Mouse (Mus musculus) B cell, adult 2 months (primary cell): ENCODE data around the gene Slc25a27.

Source experiments
- DNase-seq, 2 experiments: peaks; one replicate each; pipeline ENCODE4 v3.0.0; 2022

Slc25a27 gene

GRCm38 (mm10) chr17:43666576-43667289 lies at the start of gene Slc25a27:
Gene Slc25a27, minus strand, starts transcription at chr17:43667214.
- peak; percentile 88 to 89 for DNase-seq

- DNase-seq: no peak
These were observed 49.6 kb upstream of the Slc25a27 start for GRCm38 (mm10) chr17:43716601-43717000.

GRCm38 (mm10) chr17:43714191-43714590 lies 47.2 kb upstream of the Slc25a27 start:
- DNase-seq: no peak

- no peak for DNase-seq
These were observed 44.7 kb upstream of the Slc25a27 start for GRCm38 (mm10) chr17:43711557-43712352.

GRCm38 (mm10) chr17:43707254-43707653 lies 40.2 kb upstream of the Slc25a27 start:
- DNase-seq: no peak

GRCm38 (mm10) chr17:43706749-43707148 lies 39.7 kb upstream of the Slc25a27 start:
- no peak for DNase-seq

GRCm38 (mm10) chr17:43704216-43704930 lies 37.4 kb upstream of the Slc25a27 start:
- DNase-seq: no peak

GRCm38 (mm10) chr17:43701060-43701459 lies 34.0 kb upstream of the Slc25a27 start:
- peak; percentile 61 to 69 for DNase-seq

GRCm38 (mm10) chr17:43698997-43699649 lies 32.1 kb upstream of the Slc25a27 start:
- peak; percentile 83 to 84 for DNase-seq

GRCm38 (mm10) chr17:43689591-43689990 lies 22.6 kb upstream of the Slc25a27 start:
- DNase-seq: no peak

- DNase-seq: no peak
These were observed 17.6 kb upstream of the Slc25a27 start for GRCm38 (mm10) chr17:43684638-43685037.

GRCm38 (mm10) chr17:43684086-43684485 lies 17.1 kb upstream of the Slc25a27 start:
- no peak for DNase-seq

- peak; percentile 24 to 27 for DNase-seq
These were observed 10.3 kb upstream of the Slc25a27 start for GRCm38 (mm10) chr17:43677317-43677716.

- DNase-seq: peak; percentile 7 to 12
These were observed 9.2 kb upstream of the Slc25a27 start for GRCm38 (mm10) chr17:43676241-43676640.

- DNase-seq: no peak
These were observed 8.2 kb upstream of the Slc25a27 start for GRCm38 (mm10) chr17:43675228-43675627.

- no peak for DNase-seq
These were observed 4.9 kb upstream of the Slc25a27 start for GRCm38 (mm10) chr17:43671907-43672306.

GRCm38 (mm10) chr17:43669145-43669695 lies 2.2 kb upstream of the Slc25a27 start:
- DNase-seq: no peak

- DNase-seq: no peak
These were observed 353 bp upstream of the Slc25a27 start, which contains the start of gene Cyp39a1 for GRCm38 (mm10) chr17:43667290-43667843. Gene Cyp39a1, plus strand, starts transcription at chr17:43667425.

GRCm38 (mm10) chr17:43651314-43652046 lies 15.5 kb downstream of the Slc25a27 start:
- no peak for DNase-seq

- DNase-seq: peak; percentile 52 to 54
These were observed 17.2 kb downstream of the Slc25a27 start for GRCm38 (mm10) chr17:43649641-43650436.
